Mouse (Mus musculus) liver, embryonic 14.5 days (tissue): ENCODE results near the gene Alg12. TPM values are rescaled to one million over a fixed set of nuclear protein-coding genes. Genes with fewer than 3 reads are reported as not detected.
"Not testable (repeated sequence)": the region's sequence is repeated elsewhere in the genome, so short reads cannot be mapped to it uniquely, and the experiment has no call there.

Experiments used
- ATAC-seq: fragments of 200-750 bp; cut with Nextera tagmentation; 2 replicates; pipeline ENCODE4 v1.8.0; 2017; ENCODE audit warnings: moderate number of reproducible peaks, mild to moderate bottlenecking, moderate library complexity; ENCODE audit not compliant: insufficient read depth
- DNase-seq, 3 experiments: peaks; one replicate each; pipeline ENCODE4 v3.0.0-alpha.2; 2012 to 2013; ENCODE audit warnings: low read depth in 3 of 3, low spot score in 3 of 3
- H3K27ac ChIP-seq: fragments of 300-500 bp; sonication (generic); 2 replicates; pipeline ENCODE4 v1.5.1; 2014; ENCODE audit warnings: moderate library complexity, mild to moderate bottlenecking, control low read depth, inconsistent platforms
- H3K27me3 ChIP-seq: fragments of 300-500 bp; sonication (generic); 2 replicates; pipeline ENCODE4 v1.6.1; 2014; ENCODE audit warnings: mild to moderate bottlenecking, low read length, moderate library complexity; ENCODE audit not compliant: control insufficient read depth, insufficient read depth
- H3K36me3 ChIP-seq: fragments of 300-500 bp; sonication (generic); replicated peaks from 2 replicates; pipeline ENCODE4 v1.6.1; 2014; ENCODE audit warnings: low read depth; ENCODE audit not compliant: control insufficient read depth, insufficient read depth
- H3K4me1 ChIP-seq, 2 experiments: fragments of 200-500 bp in 1 of 2; fragments of 300-500 bp in 1 of 2; sonication (generic) in 1 of 2; replicated peaks; 2 replicates each; pipeline ENCODE4 v1.6.1; 2012 to 2014; ENCODE audit warnings: antibody characterized with exemption in 1 of 2, inconsistent platforms in 1 of 2, low read length in 1 of 2; ENCODE audit not compliant: control insufficient read depth in 2 of 2, insufficient read depth in 2 of 2
- H3K4me2 ChIP-seq: fragments of 300-500 bp; sonication (generic); 2 replicates; pipeline ENCODE4 v1.6.1; 2014; ENCODE audit warnings: low read depth, mild to moderate bottlenecking, control low read depth, moderate library complexity
- H3K4me3 ChIP-seq, 2 experiments: fragments of 200-500 bp in 1 of 2; fragments of 300-500 bp in 1 of 2; sonication (generic) in 1 of 2; 2 replicates each; pipeline ENCODE4 v1.5.1; 2012 to 2014; ENCODE audit warnings: low read depth in 2 of 2, low read length in 2 of 2, mild to moderate bottlenecking in 2 of 2, control low read depth in 1 of 2, inconsistent platforms in 1 of 2, moderate library complexity in 1 of 2; ENCODE audit not compliant: insufficient read depth in 1 of 2
- H3K9ac ChIP-seq: fragments of 300-500 bp; sonication (generic); replicated peaks from 2 replicates; pipeline ENCODE4 v1.6.1; 2014; ENCODE audit warnings: mild to moderate bottlenecking, control low read depth, moderate library complexity
- H3K9me3 ChIP-seq: fragments of 300-500 bp; sonication (generic); 2 replicates; pipeline ENCODE4 v1.6.1; 2016; ENCODE audit warnings: low read length, mixed read lengths; ENCODE audit not compliant: control insufficient read depth
- CTCF ChIP-seq: IDR thresholded peaks from 2 replicates; pipeline ENCODE4 v1.5.1; 2016; ENCODE audit warnings: antibody characterized with exemption, low read depth, control low read depth
- EP300 ChIP-seq: IDR thresholded peaks from 2 replicates; pipeline ENCODE4 v1.6.1; 2016; ENCODE audit warnings: antibody characterized with exemption, low read depth
- WGBS: fragments of 180-500 bp; shearing (Covaris S2); extraction: QIAGEN DNeasy Blood & Tissue Kit; methylation state at CpG from one replicate; pipeline ENCODE4 v1.1.7; 2014; ENCODE audit not compliant: insufficient replicate concordance; 5-methylcytosine and 5-hydroxymethylcytosine counted together
- polyA plus RNA-seq, 2 experiments: library from polyadenylated mRNA; depleted of rRNA in 1 of 2; stranded (reverse) in 1 of 2; unstranded in 1 of 2; fragments of >200 nt; fragmentation: Nextera tagmentation in 1 of 2; extraction: Ambion mirVana in 1 of 2; gene quantifications; 2 replicates each; pipeline versions ENCODE4 v1.2.1 to v1.2.3; 2012 to 2014

Alg12 gene
- polyA plus RNA-seq, 2 experiments, result 4.9 to 5.9 TPM

- ATAC-seq (no peak), DNase-seq (no peak)
- H3K9ac ChIP-seq, result peak overlapping the region; percentile 88
- peaks cover 8% of the 10 kb centered on the region for H3K36me3 ChIP-seq
- peak overlapping the region; percentile 81 to 96 for H3K4me3 ChIP-seq
- TF ChIP-seq EP300 (no peak), CTCF (no peak)
- 1% methylated on average over 23 of the region's 23 CpGs for WGBS
- peaks cover 7% of the 10 kb centered on the region in 2 experiments; a peak in 3 of 4 replicates for H3K4me1 ChIP-seq
- peak overlapping the region; percentile 94 for H3K4me2 ChIP-seq
- H3K27ac ChIP-seq, result no peak overlapping the region
- no peaks in the 10 kb centered on the region for H3K27me3 ChIP-seq
- H3K9me3 ChIP-seq, result no peaks in the 10 kb centered on the region
Measured at GRCm38 (mm10) chr15:88819906-88820303, 787 bp upstream of the Alg12 start.

- H3K27me3 ChIP-seq, result no peaks in the 10 kb centered on the region
- H3K27ac ChIP-seq, result no peak overlapping the region
- peaks cover 3 to 4% of the 10 kb centered on the region in 2 experiments; a peak in 2 of 4 replicates for H3K4me1 ChIP-seq
- TF ChIP-seq CTCF (no peak), EP300 (no peak)
- H3K36me3 ChIP-seq, result no peaks in the 10 kb centered on the region; the same call in none of the 2 replicates
- 51% methylated on average over 6 of the region's 6 CpGs for WGBS
- no peak for ATAC-seq
- DNase-seq, result no peak
- no peak overlapping the region for H3K4me2 ChIP-seq
- H3K9ac ChIP-seq, result no peak overlapping the region
- no peak overlapping the region for H3K4me3 ChIP-seq
- H3K9me3 ChIP-seq, result no peaks in the 10 kb centered on the region
Measured at GRCm38 (mm10) chr15:88815196-88815700, 3.9 kb downstream of the Alg12 start.

- DNase-seq, result no peak
- no peaks in the 10 kb centered on the region for H3K27me3 ChIP-seq
- ATAC-seq, result no peak
- no peak overlapping the region for H3K9ac ChIP-seq
- H3K9me3 ChIP-seq, result no peaks in the 10 kb centered on the region
- no peak overlapping the region for H3K4me2 ChIP-seq
- 84% methylated on average over 11 of the region's 11 CpGs for WGBS
- no peak overlapping the region for H3K27ac ChIP-seq
- TF ChIP-seq CTCF (peak; percentile 55), EP300 (no peak)
- H3K4me3 ChIP-seq, result no peak overlapping the region
- no peaks in the 10 kb centered on the region; the same call in none of the 2 replicates for H3K36me3 ChIP-seq
- H3K4me1 ChIP-seq, result peaks cover 3 to 4% of the 10 kb centered on the region in 2 experiments; a peak in 2 of 4 replicates
Measured at GRCm38 (mm10) chr15:88814411-88815047, 4.6 kb downstream of the Alg12 start.

GRCm38 (mm10) chr15:88813873-88814272, 5.2 kb downstream of the Alg12 start:
- H3K4me1 ChIP-seq, H3K9ac ChIP-seq, DNase-seq, H3K4me3 ChIP-seq, H3K36me3 ChIP-seq, H3K27ac ChIP-seq, H3K9me3 ChIP-seq, ATAC-seq, H3K27me3 ChIP-seq, H3K4me2 ChIP-seq: not testable (repeated sequence)
- WGBS, result 83% methylated on average over 2 of the region's 2 CpGs

- WGBS, result 70% methylated on average over 3 of the region's 3 CpGs
- ATAC-seq, result no peak
- no peak overlapping the region for H3K4me2 ChIP-seq
- no peaks in the 10 kb centered on the region for H3K27me3 ChIP-seq
- DNase-seq, result no peak
- peaks cover 0 to under 1% of the 10 kb centered on the region in 2 experiments; a peak in 2 of 4 replicates for H3K4me1 ChIP-seq
- H3K36me3 ChIP-seq, result no peaks in the 10 kb centered on the region; the same call in none of the 2 replicates
- H3K9ac ChIP-seq, result no peak overlapping the region
- TF ChIP-seq EP300 (no peak), CTCF (0 out of 2 replicates have a peak, but pooled peaks have one; percentile 19)
- no peaks in the 10 kb centered on the region for H3K9me3 ChIP-seq
- H3K4me3 ChIP-seq, result no peak overlapping the region
- H3K27ac ChIP-seq, result no peak overlapping the region
Measured at GRCm38 (mm10) chr15:88813262-88813661, 5.9 kb downstream of the Alg12 start.
